Mouse (Mus musculus) lung, postnatal 0 days (tissue): ENCODE results near the gene Lin7c. TPM values are rescaled to one million over a fixed set of nuclear protein-coding genes. Genes with fewer than 3 reads are reported as not detected.

Source experiments
- ATAC-seq: fragments of 200-750 bp; cut with Nextera tagmentation; 2 replicates; pipeline ENCODE4 v1.8.0; 2017; ENCODE audit warnings: moderate library complexity
- DNase-seq: peaks from one replicate; pipeline ENCODE4 v3.0.0-alpha.2; 2016; ENCODE audit warnings: low spot score
- H3K27ac ChIP-seq: fragments of 300-500 bp; sonication (generic); 2 replicates; pipeline ENCODE4 v1.5.1; 2014; ENCODE audit warnings: antibody characterized with exemption, mild to moderate bottlenecking, low read length, mixed read lengths
- H3K27me3 ChIP-seq: fragments of 300-500 bp; sonication (generic); replicated peaks from 2 replicates; pipeline ENCODE4 v1.6.1; 2014; ENCODE audit warnings: low read length, mixed read lengths; ENCODE audit not compliant: insufficient read depth
- H3K36me3 ChIP-seq: fragments of 300-500 bp; sonication (generic); 2 replicates; pipeline ENCODE4 v1.6.1; 2014; ENCODE audit warnings: low read length, mixed read lengths; ENCODE audit not compliant: insufficient read depth
- H3K4me1 ChIP-seq: fragments of 300-500 bp; sonication (generic); 2 replicates; pipeline ENCODE4 v1.6.1; 2014; ENCODE audit warnings: antibody characterized with exemption, low read depth, low read length, mixed read lengths; ENCODE audit not compliant: insufficient read depth
- H3K4me2 ChIP-seq: fragments of 300-500 bp; sonication (generic); replicated peaks from 2 replicates; pipeline ENCODE4 v1.6.1; 2014; ENCODE audit warnings: low read depth, mild to moderate bottlenecking, low read length, moderate library complexity, mixed read lengths
- H3K4me3 ChIP-seq: fragments of 300-500 bp; sonication (generic); 2 replicates; pipeline ENCODE4 v1.5.1; 2014; ENCODE audit warnings: low read depth, low read length
- H3K9ac ChIP-seq: fragments of 300-500 bp; sonication (generic); replicated peaks from 2 replicates; pipeline ENCODE4 v1.6.1; 2014; ENCODE audit warnings: low read depth, mild to moderate bottlenecking
- H3K9me3 ChIP-seq: fragments of 300-500 bp; sonication (generic); 2 replicates; pipeline ENCODE4 v1.6.1; 2016; ENCODE audit warnings: low read length, mixed read lengths
- CTCF ChIP-seq: IDR thresholded peaks from 2 replicates; pipeline ENCODE4 v1.5.1; 2016; ENCODE audit warnings: antibody characterized with exemption, mild to moderate bottlenecking
- EP300 ChIP-seq: IDR thresholded peaks from 2 replicates; pipeline ENCODE4 v1.6.1; 2016; ENCODE audit warnings: antibody characterized with exemption, mild to moderate bottlenecking, control low read depth
- WGBS: fragments of 180-500 bp; shearing (Covaris S2); extraction: QIAGEN DNeasy Blood & Tissue Kit; methylation state at CpG from one replicate; pipeline ENCODE4 v1.1.7; 2014; 5-methylcytosine and 5-hydroxymethylcytosine counted together
- polyA plus RNA-seq: library from polyadenylated mRNA; unstranded; fragments of >200 nt; fragmentation: Nextera tagmentation; extraction: Ambion mirVana; gene quantifications from 2 replicates; pipeline ENCODE4 v1.2.1, GENCODE M21; 2015

Lin7c gene
- polyA plus RNA-seq, 1 experiment from 2014 or later, result 39.1 TPM

DNA sequence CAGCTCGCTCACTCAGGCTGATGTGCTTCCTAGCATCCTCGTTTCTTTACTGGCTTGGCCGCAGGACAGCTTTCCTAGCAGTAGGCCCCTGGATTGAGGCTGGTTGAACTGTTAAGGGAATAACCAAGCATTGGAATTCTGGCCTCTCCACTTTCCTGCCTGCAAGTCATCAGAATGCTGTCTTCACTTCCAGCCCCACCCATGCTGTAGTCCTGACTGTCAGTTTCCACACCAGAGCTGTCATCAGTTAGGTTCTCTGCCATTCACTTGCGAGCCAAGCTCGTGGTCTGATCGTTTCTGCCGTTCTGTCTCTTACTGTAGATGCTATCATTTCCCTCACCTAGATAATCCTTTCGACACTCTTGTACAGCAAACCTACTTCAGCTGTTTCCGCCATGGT lies 54.3 kb downstream of the Lin7c start:
- no peak for DNase-seq

DNA sequence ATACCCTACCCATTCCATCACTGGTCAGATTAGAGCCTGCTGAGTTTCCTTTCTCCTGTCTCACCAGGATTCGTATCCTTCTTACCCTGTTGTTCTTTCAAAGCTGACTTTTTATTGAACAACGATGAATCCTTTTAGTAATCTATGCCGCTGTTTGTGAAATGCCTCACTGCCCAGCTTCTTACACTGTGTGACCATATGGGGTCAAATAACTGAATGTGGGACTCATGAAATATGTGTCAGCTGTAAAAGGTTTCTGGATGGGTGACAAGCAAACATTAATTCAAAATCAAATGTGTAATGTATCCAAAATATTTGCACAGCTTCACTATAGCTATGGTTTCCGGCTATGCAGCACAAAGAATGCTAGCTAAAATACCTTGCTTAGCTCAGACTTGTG lies 54.9 kb downstream of the Lin7c start:
- H3K4me3 ChIP-seq, result no peak overlapping the region
- no peak for TF ChIP-seq EP300
- TF ChIP-seq CTCF, result no peak
- H3K36me3 ChIP-seq, result no peaks in the 10 kb centered on the region
- H3K9me3 ChIP-seq, result no peaks in the 10 kb centered on the region
- no peak overlapping the region for H3K4me2 ChIP-seq
- 83% methylated on average over 4 of the region's 4 CpGs for WGBS
- no peaks in the 10 kb centered on the region for H3K4me1 ChIP-seq
- DNase-seq, result no peak
- no peak for ATAC-seq
- H3K27me3 ChIP-seq, result no peaks in the 10 kb centered on the region
- no peak overlapping the region for H3K27ac ChIP-seq
- H3K9ac ChIP-seq, result no peak overlapping the region

More for the DNA sequence above, 54.3 kb downstream of the Lin7c start:
- Histone ChIP-seq H3K9me3 (no peaks in the 10 kb centered on the region), H3K4me3 (no peak overlapping the region), H3K9ac (no peak overlapping the region), H3K27me3 (no peaks in the 10 kb centered on the region), H3K4me1 (no peaks in the 10 kb centered on the region), H3K36me3 (no peaks in the 10 kb centered on the region), H3K4me2 (no peak overlapping the region), H3K27ac (no peak overlapping the region)
- TF ChIP-seq CTCF (no peak), EP300 (no peak)
- 78% methylated on average over 9 of the region's 9 CpGs for WGBS
- ATAC-seq, result no peak

DNA sequence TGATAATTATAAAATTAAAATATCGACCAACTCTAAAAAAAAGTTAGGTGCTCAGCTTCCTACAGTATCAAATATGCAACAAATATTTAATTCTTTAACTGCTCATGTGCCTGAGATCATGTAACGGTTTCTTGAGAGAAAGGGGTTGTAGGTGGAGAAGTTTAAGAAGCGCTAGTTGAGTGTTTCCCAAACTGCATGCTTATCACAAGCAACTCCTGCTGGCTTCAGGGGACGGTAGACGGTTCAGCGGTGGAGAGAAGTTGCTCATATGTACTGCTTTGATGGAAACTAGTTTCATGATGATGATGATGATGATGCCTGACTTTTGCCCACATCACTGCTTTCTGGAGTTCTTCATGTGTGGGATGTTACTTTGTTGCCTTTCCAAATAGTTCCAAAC lies 55.8 kb downstream of the Lin7c start:
- ATAC-seq (no peak), DNase-seq (no peak)
- no peaks in the 10 kb centered on the region for H3K9me3 ChIP-seq
- no peaks in the 10 kb centered on the region for H3K4me1 ChIP-seq
- H3K4me3 ChIP-seq, result no peak overlapping the region
- WGBS, result 91% methylated on average over 6 of the region's 6 CpGs
- no peak overlapping the region for H3K27ac ChIP-seq
- H3K4me2 ChIP-seq, result no peak overlapping the region
- no peak overlapping the region for H3K9ac ChIP-seq
- H3K27me3 ChIP-seq, result no peaks in the 10 kb centered on the region
- TF ChIP-seq EP300 (no peak), CTCF (no peak)
- H3K36me3 ChIP-seq, result no peaks in the 10 kb centered on the region

DNA sequence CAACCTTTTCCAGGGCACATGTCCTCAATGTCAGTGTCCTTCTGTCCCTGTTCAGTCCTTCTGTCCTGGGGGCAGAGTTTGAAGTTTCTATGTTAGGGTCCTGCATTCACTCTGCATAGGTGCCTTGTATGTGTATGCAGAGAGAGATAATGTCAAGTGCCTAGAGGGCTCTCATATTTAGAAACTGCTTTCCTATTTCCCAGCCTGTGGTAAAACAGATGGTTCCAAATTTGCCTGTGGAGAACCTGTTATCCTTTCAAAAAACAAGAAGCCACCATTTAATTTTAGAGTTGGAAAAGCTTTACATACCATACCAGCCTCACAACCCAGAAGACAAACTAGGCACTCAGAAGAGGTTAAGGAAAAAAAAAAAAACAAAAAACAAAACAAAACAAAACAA lies 58.9 kb downstream of the Lin7c start:
- no peak for ATAC-seq
- no peak overlapping the region for H3K27ac ChIP-seq

DNA sequence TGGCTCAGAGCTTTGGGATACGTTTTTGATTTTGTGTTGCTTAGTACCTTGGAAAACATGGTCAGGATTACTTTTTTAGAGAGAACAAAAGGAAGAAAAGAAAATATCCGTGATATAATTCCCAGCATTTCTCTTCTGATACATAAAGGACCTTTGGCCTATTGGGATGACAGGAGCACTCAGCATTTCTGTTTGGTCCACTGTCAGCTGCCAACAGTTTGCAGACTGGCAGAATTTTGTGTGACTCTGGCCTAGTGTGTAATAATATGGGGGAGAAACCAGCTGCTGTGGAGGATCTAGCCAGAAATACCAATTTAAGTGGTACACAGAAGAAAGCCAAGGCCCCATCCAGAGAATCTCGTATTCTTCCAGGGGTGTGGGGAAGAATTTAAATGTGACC lies 59.7 kb downstream of the Lin7c start:
- no peaks in the 10 kb centered on the region for H3K27me3 ChIP-seq
- no peaks in the 10 kb centered on the region for H3K36me3 ChIP-seq
- H3K4me3 ChIP-seq, result no peak overlapping the region
- no peak overlapping the region for H3K9ac ChIP-seq
- no peak overlapping the region for H3K27ac ChIP-seq
- no peak for ATAC-seq
- TF ChIP-seq CTCF (no peak), EP300 (no peak)
- H3K4me1 ChIP-seq, result no peaks in the 10 kb centered on the region
- H3K9me3 ChIP-seq, result no peaks in the 10 kb centered on the region
- 68% methylated on average over 3 of the region's 3 CpGs for WGBS
- no peak for DNase-seq
- no peak overlapping the region for H3K4me2 ChIP-seq

More for the DNA sequence above, 58.9 kb downstream of the Lin7c start:
- Histone ChIP-seq H3K27me3 (no peaks in the 10 kb centered on the region), H3K4me3 (no peak overlapping the region), H3K9ac (no peak overlapping the region), H3K4me1 (no peaks in the 10 kb centered on the region), H3K9me3 (no peaks in the 10 kb centered on the region), H3K4me2 (no peak overlapping the region), H3K36me3 (no peaks in the 10 kb centered on the region)
- DNase-seq, result no peak
- TF ChIP-seq CTCF (no peak), EP300 (no peak)

Other genes with a start within 250 kb of the Lin7c start
- 0.78 and 0.82 TPM in 2 replicates for gene Bdnf, start 216.2 kb upstream of the Lin7c start, polyA plus RNA-seq
- gene Lgr4, start 26.8 kb downstream of the Lin7c start, polyA plus RNA-seq, result 1.8 and 1.9 TPM in 2 replicates
- 10.4 and 11.0 TPM in 2 replicates for gene Ccdc34, start 127.0 kb downstream of the Lin7c start, polyA plus RNA-seq